Mouse (Mus musculus): ENCODE data around the gene Lgalsl. TPM values are rescaled to one million over a fixed set of nuclear protein-coding genes. Genes with fewer than 3 reads are reported as not detected.

Lgalsl gene
- polyA plus RNA-seq, 1 experiment from 2014 or later, result 33.6 TPM

- H3K9me3 ChIP-seq (replicated peaks; ENCODE audit: control insufficient read depth, low read length), result no peaks in the 10 kb centered on the region; the same call in 1 of the 2 replicates
- H3K27ac ChIP-seq (ENCODE audit: low read length), result no peak overlapping the region
- no peaks in the 10 kb centered on the region for H3K27me3 ChIP-seq (ENCODE audit: control insufficient read depth, insufficient read depth, low read length)
- ATAC-seq (ENCODE audit: insufficient read depth, low FRiP score), result no peak
- H3K4me3 ChIP-seq (replicated peaks; ENCODE audit: low read length), result no peak overlapping the region
- H3K4me2 ChIP-seq (ENCODE audit: low read depth, low read length), result no peak overlapping the region
- H3K36me3 ChIP-seq (ENCODE audit: control insufficient read depth, insufficient read depth, low read length), result no peaks in the 10 kb centered on the region
- no peak overlapping the region for H3K9ac ChIP-seq (ENCODE audit: low read length)
- WGBS, result 56% methylated on average over 2 of the region's 2 CpGs
- no peaks in the 10 kb centered on the region for H3K4me1 ChIP-seq (ENCODE audit: control insufficient read depth, insufficient read depth, low read length)
These were observed 48.2 kb downstream of the Lgalsl start for GRCm38 (mm10) chr11:20782620-20783019.

- H3K4me1 ChIP-seq (ENCODE audit: control insufficient read depth, insufficient read depth, low read length), result no peaks in the 10 kb centered on the region
- H3K27me3 ChIP-seq (ENCODE audit: control insufficient read depth, insufficient read depth, low read length), result no peaks in the 10 kb centered on the region
- no peaks in the 10 kb centered on the region for H3K36me3 ChIP-seq (ENCODE audit: control insufficient read depth, insufficient read depth, low read length)
- no peak overlapping the region for H3K27ac ChIP-seq (ENCODE audit: low read length)
- ATAC-seq (ENCODE audit: insufficient read depth, low FRiP score), result no peak
- no peaks in the 10 kb centered on the region; the same call in 1 of the 2 replicates for H3K9me3 ChIP-seq (replicated peaks; ENCODE audit: control insufficient read depth, low read length)
- no peak overlapping the region for H3K4me2 ChIP-seq (ENCODE audit: low read depth, low read length)
- H3K9ac ChIP-seq (ENCODE audit: low read length), result no peak overlapping the region
- H3K4me3 ChIP-seq (replicated peaks; ENCODE audit: low read length), result no peak overlapping the region
- 75% methylated on average over 4 of the region's 4 CpGs for WGBS
These were observed 50.5 kb downstream of the Lgalsl start for GRCm38 (mm10) chr11:20780312-20780711.

GRCm38 (mm10) chr11:20778861-20779563 lies 51.8 kb downstream of the Lgalsl start:
- Histone ChIP-seq H3K27me3 (ENCODE audit: control insufficient read depth, insufficient read depth, low read length) (no peaks in the 10 kb centered on the region), H3K9ac (ENCODE audit: low read length) (no peak overlapping the region), H3K4me1 (ENCODE audit: control insufficient read depth, insufficient read depth, low read length) (no peaks in the 10 kb centered on the region), H3K36me3 (ENCODE audit: control insufficient read depth, insufficient read depth, low read length) (no peaks in the 10 kb centered on the region), H3K9me3 (replicated peaks; ENCODE audit: control insufficient read depth, low read length) (no peaks in the 10 kb centered on the region), H3K4me2 (ENCODE audit: low read depth, low read length) (no peak overlapping the region), H3K4me3 (replicated peaks; ENCODE audit: low read length) (no peak overlapping the region), H3K27ac (ENCODE audit: low read length) (no peak overlapping the region)
- WGBS, result 82% methylated on average over 3 of the region's 3 CpGs
- ATAC-seq (ENCODE audit: insufficient read depth, low FRiP score), result no peak

GRCm38 (mm10) chr11:20778298-20778697 lies 52.6 kb downstream of the Lgalsl start:
- no peak overlapping the region for H3K4me3 ChIP-seq (replicated peaks; ENCODE audit: low read length)
- ATAC-seq (ENCODE audit: insufficient read depth, low FRiP score), result no peak
- H3K27me3 ChIP-seq (ENCODE audit: control insufficient read depth, insufficient read depth, low read length), result no peaks in the 10 kb centered on the region
- H3K27ac ChIP-seq (ENCODE audit: low read length), result no peak overlapping the region
- WGBS, result 55% methylated on average over 1 of the region's 1 CpGs
- H3K4me2 ChIP-seq (ENCODE audit: low read depth, low read length), result no peak overlapping the region
- no peaks in the 10 kb centered on the region for H3K9me3 ChIP-seq (replicated peaks; ENCODE audit: control insufficient read depth, low read length)
- H3K4me1 ChIP-seq (ENCODE audit: control insufficient read depth, insufficient read depth, low read length), result no peaks in the 10 kb centered on the region
- H3K36me3 ChIP-seq (ENCODE audit: control insufficient read depth, insufficient read depth, low read length), result no peaks in the 10 kb centered on the region
- no peak overlapping the region for H3K9ac ChIP-seq (ENCODE audit: low read length)

- Histone ChIP-seq H3K9me3 (replicated peaks; ENCODE audit: control insufficient read depth, low read length) (no peaks in the 10 kb centered on the region), H3K27ac (ENCODE audit: low read length) (no peak overlapping the region), H3K4me3 (replicated peaks; ENCODE audit: low read length) (no peak overlapping the region), H3K36me3 (ENCODE audit: control insufficient read depth, insufficient read depth, low read length) (no peaks in the 10 kb centered on the region), H3K9ac (ENCODE audit: low read length) (no peak overlapping the region), H3K27me3 (ENCODE audit: control insufficient read depth, insufficient read depth, low read length) (no peaks in the 10 kb centered on the region), H3K4me1 (ENCODE audit: control insufficient read depth, insufficient read depth, low read length) (no peaks in the 10 kb centered on the region), H3K4me2 (ENCODE audit: low read depth, low read length) (no peak overlapping the region)
- ATAC-seq (ENCODE audit: insufficient read depth, low FRiP score), result no peak
These were observed 54.2 kb downstream of the Lgalsl start for GRCm38 (mm10) chr11:20776668-20777067.

Other genes with a start within 250 kb of the Lgalsl start
- gene Aftph, start 89.5 kb downstream of the Lgalsl start, polyA plus RNA-seq (2015; fragmentation: Nextera tagmentation; extraction: Ambion mirVana), result 22.8 and 24.2 TPM in 2 replicates

Data from stomach, embryonic 16.5 days (tissue).